In the genomic region with DNA sequence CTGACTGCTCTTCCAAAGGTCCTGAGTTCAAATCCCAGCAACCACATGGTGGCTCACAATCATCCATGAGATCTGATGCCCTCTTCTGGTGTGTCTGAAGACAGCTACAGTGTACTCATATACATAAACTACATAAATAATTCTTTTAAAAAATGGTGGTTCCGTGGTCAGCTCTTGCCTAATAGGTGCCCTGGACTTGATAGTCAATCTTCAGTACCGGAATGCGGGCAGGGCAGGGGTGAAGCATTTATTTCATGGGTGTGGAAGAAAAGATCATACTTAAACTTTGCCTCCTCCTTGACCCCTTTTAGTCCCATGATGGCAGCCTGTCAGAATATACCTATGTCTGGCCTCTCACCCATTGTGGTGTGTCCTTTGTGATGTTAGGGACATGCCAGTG, we compare ENCODE assay signal across 13 mouse cellular contexts.
"Had no signal": no experiment of that assay in that cellular context is flagged by ENCODE, and none has a peak within 500 bp of the region (broad histone marks: within the 10 kb centered on the region; RNA-seq: fewer than 3 reads in every experiment).

No protein-coding gene starts in this region.

- H3K9ac ChIP-seq: kidney, embryonic 15.5 days; limb, embryonic 15.5 days; liver, embryonic 12.5 days; lung, embryonic 14.5 days; neural tube, embryonic 12.5 days had no signal

- H3K9me3 ChIP-seq: kidney, embryonic 15.5 days; limb, embryonic 15.5 days; liver, embryonic 12.5 days; midbrain, embryonic 10.5 days; neural tube, embryonic 12.5 days had no signal

- ATAC-seq: liver, embryonic 12.5 days had no signal

- H3K4me2 ChIP-seq: kidney, embryonic 15.5 days; limb, embryonic 15.5 days; liver, embryonic 12.5 days; lung, embryonic 14.5 days; neural tube, embryonic 12.5 days had no signal

- H3K27me3 ChIP-seq: kidney, embryonic 15.5 days; limb, embryonic 15.5 days; neural tube, embryonic 12.5 days had no signal

- DNase-seq: kidney, postnatal 14 days; layer of hippocampus, adult 9-11 months; layer of hippocampus, postnatal 36 days; lung, embryonic 14.5 days; lung, postnatal 14 days; midbrain, embryonic 14.5 days; retina, postnatal 1 day; thymus, postnatal 36 days had no signal

- H3K4me3 ChIP-seq: kidney, embryonic 15.5 days; limb, embryonic 15.5 days; liver, embryonic 12.5 days; midbrain, embryonic 10.5 days; neural tube, embryonic 12.5 days had no signal

- H3K27ac ChIP-seq: kidney, embryonic 15.5 days; liver, embryonic 12.5 days; midbrain, embryonic 10.5 days had no signal

- H3K4me1 ChIP-seq: neural tube, embryonic 12.5 days had no signal
